In genomic region chr4:76766918-76767317, GRCm38 (mm10) we compare ENCODE assay signal across 28 mouse cellular contexts.
DNase-seq lines count a peak whose midpoint lies in the region; ATAC-seq and TF ChIP-seq lines count a peak whose summit lies in the region.
"Had no signal": no experiment of that assay in that cellular context is flagged by ENCODE, and none has a peak within 500 bp of the region (broad histone marks: within the 10 kb centered on the region; RNA-seq: fewer than 3 reads in every experiment).

No protein-coding gene starts in this region.

- no peak overlapping the region for H3K27ac ChIP-seq in limb, embryonic 11.5 days (replicated peaks; ENCODE audit: low read depth, low read length)
- no peak overlapping the region for H3K27ac ChIP-seq in limb, embryonic 10.5 days
- no peak overlapping the region; the same call in 1 of the 2 replicates for H3K27ac ChIP-seq in embryonic facial prominence, embryonic 13.5 days
- H3K27ac ChIP-seq in limb, embryonic 12.5 days = no peak overlapping the region
- no peak overlapping the region for H3K27ac ChIP-seq in midbrain, embryonic 10.5 days (replicated peaks)
- H3K27ac ChIP-seq in layer of hippocampus, adult 2 months = no peak overlapping the region
- H3K27ac ChIP-seq: forebrain, embryonic 10.5 days; forebrain, embryonic 15.5 days; heart, embryonic 10.5 days; heart, embryonic 15.5 days; hindbrain, embryonic 13.5 days; kidney, embryonic 15.5 days; left cerebral cortex, adult 2 months; lung, embryonic 15.5 days; midbrain, embryonic 12.5 days had no signal

- H3K9me3 ChIP-seq in limb, embryonic 11.5 days (ENCODE audit: control insufficient read depth, low read length) = no peaks in the 10 kb centered on the region
- no peaks in the 10 kb centered on the region for H3K9me3 ChIP-seq in limb, embryonic 10.5 days (replicated peaks)
- H3K9me3 ChIP-seq in embryonic facial prominence, embryonic 13.5 days = no peaks in the 10 kb centered on the region
- no peaks in the 10 kb centered on the region for H3K9me3 ChIP-seq in limb, embryonic 12.5 days
- no peaks in the 10 kb centered on the region for H3K9me3 ChIP-seq in midbrain, embryonic 10.5 days (replicated peaks)
- H3K9me3 ChIP-seq: forebrain, embryonic 10.5 days; forebrain, embryonic 15.5 days; heart, embryonic 10.5 days; heart, embryonic 15.5 days; hindbrain, embryonic 13.5 days; kidney, embryonic 15.5 days; lung, embryonic 15.5 days; midbrain, embryonic 12.5 days had no signal

- H3K9ac ChIP-seq in limb, embryonic 11.5 days (ENCODE audit: low read length) = no peak overlapping the region
- H3K9ac ChIP-seq in embryonic facial prominence, embryonic 13.5 days = no peak overlapping the region
- no peak overlapping the region for H3K9ac ChIP-seq in limb, embryonic 12.5 days (replicated peaks)
- H3K9ac ChIP-seq: forebrain, embryonic 15.5 days; heart, embryonic 15.5 days; hindbrain, embryonic 13.5 days; kidney, embryonic 15.5 days; lung, embryonic 15.5 days; midbrain, embryonic 12.5 days had no signal

- no peak overlapping the region for H3K4me3 ChIP-seq in limb, embryonic 11.5 days (ENCODE audit: low read depth, low read length)
- no peak overlapping the region for H3K4me3 ChIP-seq in limb, embryonic 10.5 days
- no peak overlapping the region for H3K4me3 ChIP-seq in embryonic facial prominence, embryonic 13.5 days
- no peak overlapping the region for H3K4me3 ChIP-seq in limb, embryonic 12.5 days (replicated peaks)
- H3K4me3 ChIP-seq in midbrain, embryonic 10.5 days = no peak overlapping the region
- no peak overlapping the region for H3K4me3 ChIP-seq in layer of hippocampus, adult 2 months
- H3K4me3 ChIP-seq: forebrain, embryonic 10.5 days; forebrain, embryonic 15.5 days; heart, embryonic 10.5 days; heart, embryonic 15.5 days; hindbrain, embryonic 13.5 days; kidney, embryonic 15.5 days; left cerebral cortex, adult 2 months; lung, embryonic 15.5 days; midbrain, embryonic 12.5 days had no signal

- no peak overlapping the region for H3K4me2 ChIP-seq in limb, embryonic 11.5 days (ENCODE audit: low read depth, severe bottlenecking)
- no peak overlapping the region; the same call in 1 of the 2 replicates for H3K4me2 ChIP-seq in embryonic facial prominence, embryonic 13.5 days
- H3K4me2 ChIP-seq in limb, embryonic 12.5 days = no peak overlapping the region
- H3K4me2 ChIP-seq: forebrain, embryonic 15.5 days; heart, embryonic 15.5 days; hindbrain, embryonic 13.5 days; kidney, embryonic 15.5 days; liver, embryonic 11.5 days; lung, embryonic 15.5 days; midbrain, embryonic 12.5 days had no signal

- peak; percentile 72; the same call in 1 of the 2 replicates for ATAC-seq in limb, embryonic 11.5 days (ENCODE audit: insufficient number of reproducible peaks, low FRiP score, low TSS enrichment, low read depth)
- peak; percentile 93 for ATAC-seq in embryonic facial prominence, embryonic 13.5 days (ENCODE audit: insufficient number of reproducible peaks, insufficient read depth, low FRiP score, low TSS enrichment, low read depth)
- ATAC-seq in limb, embryonic 12.5 days (ENCODE audit: insufficient number of reproducible peaks, insufficient read depth, low FRiP score, low TSS enrichment, low read depth) = peak; percentile 71
- ATAC-seq: CD4-positive, CD25-positive, alpha-beta regulatory T cell, adult 4 months; forebrain, embryonic 15.5 days had no signal

- WGBS in limb, embryonic 11.5 days = 79% methylated on average over 3 of the region's 3 CpGs
- 90% methylated on average over 3 of the region's 3 CpGs for WGBS in limb, embryonic 10.5 days
- WGBS in embryonic facial prominence, embryonic 13.5 days = 14% methylated on average over 3 of the region's 3 CpGs
- 58% methylated on average over 3 of the region's 3 CpGs for WGBS in limb, embryonic 12.5 days
- 80% methylated on average over 3 of the region's 3 CpGs for WGBS in midbrain, embryonic 10.5 days

- no peak for DNase-seq in limb, embryonic 11.5 days (ENCODE audit: low spot score)
- DNase-seq in limb, embryonic 10.5 days (ENCODE audit: low spot score) = no peak
- peak; percentile 0 for DNase-seq in skeletal muscle tissue, adult 2 months (ENCODE audit: low read depth, low spot score)
- no peak for DNase-seq in midbrain, embryonic 10.5 days (ENCODE audit: low spot score)
- DNase-seq in layer of hippocampus, adult 2 months (ENCODE audit: low spot score in 2 of 2) = no peak
- DNase-seq: adrenal gland, postnatal 25 days; cerebellum, adult 11-12 months; cerebellum, postnatal 14 days; gastrocnemius, postnatal 10 days; kidney, adult 11 months; kidney, postnatal 25 days; right cerebral cortex, postnatal 25 days; spleen, adult 18-20 months; thymus, adult 18-20 months; thymus, postnatal 36 days had no signal

- no peaks in the 10 kb centered on the region for H3K27me3 ChIP-seq in limb, embryonic 11.5 days (ENCODE audit: control insufficient read depth, insufficient read depth, low read length)
- no peaks in the 10 kb centered on the region for H3K27me3 ChIP-seq in limb, embryonic 10.5 days (ENCODE audit: low read depth, poor library complexity, severe bottlenecking)
- H3K27me3 ChIP-seq in embryonic facial prominence, embryonic 13.5 days = no peaks in the 10 kb centered on the region
- H3K27me3 ChIP-seq in limb, embryonic 12.5 days = no peaks in the 10 kb centered on the region
- no peaks in the 10 kb centered on the region for H3K27me3 ChIP-seq in midbrain, embryonic 10.5 days (ENCODE audit: low read depth, poor library complexity, severe bottlenecking)
- H3K27me3 ChIP-seq: forebrain, embryonic 15.5 days; heart, embryonic 15.5 days; hindbrain, embryonic 13.5 days; kidney, embryonic 15.5 days; lung, embryonic 15.5 days; midbrain, embryonic 12.5 days had no signal

- no peak for TF ChIP-seq CTCF in layer of hippocampus, adult 2 months (conservative IDR thresholded peaks at IDR 0.05)

- H3K4me1 ChIP-seq in limb, embryonic 11.5 days (ENCODE audit: control insufficient read depth, insufficient read depth, low read length) = no peaks in the 10 kb centered on the region
- H3K4me1 ChIP-seq in limb, embryonic 10.5 days = no peaks in the 10 kb centered on the region
- peaks cover 4% of the 10 kb centered on the region; the same call in 1 of the 2 replicates for H3K4me1 ChIP-seq in embryonic facial prominence, embryonic 13.5 days
- no peaks in the 10 kb centered on the region for H3K4me1 ChIP-seq in limb, embryonic 12.5 days (replicated peaks)
- no peaks in the 10 kb centered on the region for H3K4me1 ChIP-seq in midbrain, embryonic 10.5 days
- H3K4me1 ChIP-seq: forebrain, embryonic 10.5 days; forebrain, embryonic 15.5 days; heart, embryonic 10.5 days; heart, embryonic 15.5 days; hindbrain, embryonic 13.5 days; kidney, embryonic 15.5 days; lung, embryonic 15.5 days; midbrain, embryonic 12.5 days had no signal

- H3K36me3 ChIP-seq in limb, embryonic 11.5 days (ENCODE audit: control insufficient read depth, insufficient read depth, low read length) = no peaks in the 10 kb centered on the region
- no peaks in the 10 kb centered on the region for H3K36me3 ChIP-seq in limb, embryonic 10.5 days
- no peaks in the 10 kb centered on the region for H3K36me3 ChIP-seq in embryonic facial prominence, embryonic 13.5 days
- no peaks in the 10 kb centered on the region for H3K36me3 ChIP-seq in limb, embryonic 12.5 days
- no peaks in the 10 kb centered on the region for H3K36me3 ChIP-seq in midbrain, embryonic 10.5 days
- H3K36me3 ChIP-seq: forebrain, embryonic 10.5 days; forebrain, embryonic 15.5 days; heart, embryonic 10.5 days; heart, embryonic 15.5 days; hindbrain, embryonic 13.5 days; kidney, embryonic 15.5 days; lung, embryonic 15.5 days; midbrain, embryonic 12.5 days had no signal
